Mouse (Mus musculus) liver, embryonic 16.5 days (tissue): Measurements from ENCODE around the gene Gm37240. TPM values are rescaled to one million over a fixed set of nuclear protein-coding genes. Genes with fewer than 3 reads are reported as not detected.

Source experiments
- ATAC-seq: fragments of 200-750 bp; cut with Nextera tagmentation; 2 replicates; pipeline ENCODE4 v1.8.0; 2017; ENCODE audit warnings: low read depth, mild to moderate bottlenecking, moderate number of reproducible peaks, moderate library complexity
- H3K27ac ChIP-seq: fragments of 300-500 bp; sonication (generic); 2 replicates; pipeline ENCODE4 v1.5.1; 2014; ENCODE audit warnings: mild to moderate bottlenecking, low read length
- H3K27me3 ChIP-seq: fragments of 300-500 bp; sonication (generic); 2 replicates; pipeline ENCODE4 v1.6.1; 2014; ENCODE audit warnings: low read depth, low read length, mixed read lengths; ENCODE audit not compliant: control insufficient read depth, insufficient read depth
- H3K36me3 ChIP-seq: fragments of 300-500 bp; sonication (generic); 2 replicates; pipeline ENCODE4 v1.6.1; 2014; ENCODE audit warnings: mild to moderate bottlenecking; ENCODE audit not compliant: control insufficient read depth, insufficient read depth
- H3K4me1 ChIP-seq: fragments of 300-500 bp; sonication (generic); 2 replicates; pipeline ENCODE4 v1.6.1; 2014; ENCODE audit warnings: low read depth, low read length, mixed read lengths; ENCODE audit not compliant: control insufficient read depth
- H3K4me2 ChIP-seq: fragments of 300-500 bp; sonication (generic); 2 replicates; pipeline ENCODE4 v1.6.1; 2014; ENCODE audit warnings: low read depth, low read length, mixed read lengths
- H3K4me3 ChIP-seq: fragments of 300-500 bp; sonication (generic); 2 replicates; pipeline ENCODE4 v1.5.1; 2014; ENCODE audit warnings: low read depth, mild to moderate bottlenecking, low read length
- H3K9ac ChIP-seq: fragments of 300-500 bp; sonication (generic); 2 replicates; pipeline ENCODE4 v1.6.1; 2014; ENCODE audit warnings: low read depth, low read length
- H3K9me3 ChIP-seq: fragments of 300-500 bp; sonication (generic); replicated peaks from 2 replicates; pipeline ENCODE4 v1.6.1; 2016; ENCODE audit warnings: low read length; ENCODE audit not compliant: control insufficient read depth
- WGBS: fragments of 180-500 bp; shearing (Covaris S2); extraction: QIAGEN DNeasy Blood & Tissue Kit; methylation state at CpG from one replicate; pipeline ENCODE4 v1.1.7; 2014; ENCODE audit not compliant: insufficient replicate concordance; 5-methylcytosine and 5-hydroxymethylcytosine counted together
- polyA plus RNA-seq: library from polyadenylated mRNA; unstranded; fragments of >200 nt; fragmentation: Nextera tagmentation; extraction: Ambion mirVana; gene quantifications from 2 replicates; pipeline ENCODE4 v1.2.1, GENCODE M21; 2015

Gene Gm37240
- polyA plus RNA-seq, 1 experiment from 2014 or later, result 0.65 TPM

- Histone ChIP-seq H3K4me2 (no peak overlapping the region), H3K9me3 (no peaks in the 10 kb centered on the region), H3K4me1 (no peaks in the 10 kb centered on the region), H3K36me3 (no peaks in the 10 kb centered on the region), H3K9ac (no peak overlapping the region), H3K4me3 (no peak overlapping the region), H3K27me3 (no peaks in the 10 kb centered on the region), H3K27ac (no peak overlapping the region)
- ATAC-seq, result no peak
Observed at GRCm38 (mm10) chr3:85842881-85843218, 44.5 kb downstream of the Gm37240 start.

GRCm38 (mm10) chr3:85842177-85842880, 45.0 kb downstream of the Gm37240 start:
- Histone ChIP-seq H3K4me1 (no peaks in the 10 kb centered on the region), H3K4me3 (no peak overlapping the region), H3K9ac (no peak overlapping the region), H3K36me3 (no peaks in the 10 kb centered on the region), H3K9me3 (no peaks in the 10 kb centered on the region), H3K27ac (no peak overlapping the region), H3K4me2 (no peak overlapping the region), H3K27me3 (no peaks in the 10 kb centered on the region)
- WGBS, result 36% methylated on average over 9 of the region's 9 CpGs
- ATAC-seq, result no peak

GRCm38 (mm10) chr3:85841454-85842176, 45.7 kb downstream of the Gm37240 start:
- no peak overlapping the region for H3K27ac ChIP-seq
- no peak overlapping the region for H3K9ac ChIP-seq
- H3K9me3 ChIP-seq, result no peaks in the 10 kb centered on the region
- no peaks in the 10 kb centered on the region for H3K4me1 ChIP-seq
- H3K27me3 ChIP-seq, result no peaks in the 10 kb centered on the region
- no peak overlapping the region for H3K4me3 ChIP-seq
- 41% methylated on average over 2 of the region's 2 CpGs for WGBS
- ATAC-seq, result no peak
- no peaks in the 10 kb centered on the region for H3K36me3 ChIP-seq
- no peak overlapping the region for H3K4me2 ChIP-seq

- Histone ChIP-seq H3K27ac (no peak overlapping the region), H3K27me3 (no peaks in the 10 kb centered on the region), H3K36me3 (no peaks in the 10 kb centered on the region), H3K4me3 (no peak overlapping the region), H3K4me1 (no peaks in the 10 kb centered on the region), H3K9me3 (no peaks in the 10 kb centered on the region), H3K4me2 (no peak overlapping the region), H3K9ac (no peak overlapping the region)
- no peak for ATAC-seq
- 53% methylated on average over 1 of the region's 1 CpGs for WGBS
Observed at GRCm38 (mm10) chr3:85833627-85834026, 53.7 kb downstream of the Gm37240 start.

GRCm38 (mm10) chr3:85832490-85833155, 54.7 kb downstream of the Gm37240 start:
- H3K36me3 ChIP-seq, result no peaks in the 10 kb centered on the region
- WGBS, result 68% methylated on average over 10 of the region's 10 CpGs

GRCm38 (mm10) chr3:85831785-85832184, 55.5 kb downstream of the Gm37240 start:
- ATAC-seq, result no peak
- H3K4me1 ChIP-seq, result no peaks in the 10 kb centered on the region
- no peak overlapping the region for H3K9ac ChIP-seq
- H3K27me3 ChIP-seq, result no peaks in the 10 kb centered on the region
- H3K36me3 ChIP-seq, result no peaks in the 10 kb centered on the region
- H3K4me3 ChIP-seq, result no peak overlapping the region
- WGBS, result 71% methylated on average over 1 of the region's 1 CpGs
- H3K9me3 ChIP-seq, result no peaks in the 10 kb centered on the region
- no peak overlapping the region for H3K4me2 ChIP-seq
- no peak overlapping the region for H3K27ac ChIP-seq

More at GRCm38 (mm10) chr3:85832490-85833155, 54.7 kb downstream of the Gm37240 start:
- Histone ChIP-seq H3K27me3 (no peaks in the 10 kb centered on the region), H3K9me3 (no peaks in the 10 kb centered on the region), H3K9ac (no peak overlapping the region), H3K4me1 (no peaks in the 10 kb centered on the region), H3K4me2 (no peak overlapping the region), H3K27ac (no peak overlapping the region), H3K4me3 (no peak overlapping the region)
- ATAC-seq, result no peak

GRCm38 (mm10) chr3:85829047-85829446, 58.3 kb downstream of the Gm37240 start:
- no peak overlapping the region for H3K4me2 ChIP-seq
- no peaks in the 10 kb centered on the region for H3K36me3 ChIP-seq
- no peaks in the 10 kb centered on the region for H3K27me3 ChIP-seq
- H3K9me3 ChIP-seq, result no peaks in the 10 kb centered on the region
- H3K4me1 ChIP-seq, result no peaks in the 10 kb centered on the region
- 59% methylated on average over 4 of the region's 4 CpGs for WGBS
- no peak for ATAC-seq
- no peak overlapping the region for H3K9ac ChIP-seq
- no peak overlapping the region for H3K4me3 ChIP-seq
- no peak overlapping the region for H3K27ac ChIP-seq

- Histone ChIP-seq H3K27ac (no peak overlapping the region), H3K27me3 (no peaks in the 10 kb centered on the region), H3K9ac (no peak overlapping the region), H3K4me1 (no peaks in the 10 kb centered on the region), H3K9me3 (no peaks in the 10 kb centered on the region), H3K36me3 (no peaks in the 10 kb centered on the region), H3K4me3 (no peak overlapping the region), H3K4me2 (no peak overlapping the region)
- WGBS, result 65% methylated on average over 6 of the region's 6 CpGs
- ATAC-seq, result no peak
Observed at GRCm38 (mm10) chr3:85827815-85828214, 59.5 kb downstream of the Gm37240 start.

- Histone ChIP-seq H3K9me3 (no peaks in the 10 kb centered on the region), H3K36me3 (no peaks in the 10 kb centered on the region), H3K4me2 (no peak overlapping the region), H3K9ac (no peak overlapping the region), H3K4me1 (no peaks in the 10 kb centered on the region), H3K27me3 (no peaks in the 10 kb centered on the region), H3K4me3 (no peak overlapping the region), H3K27ac (no peak overlapping the region)
- ATAC-seq, result no peak
- WGBS, result 55% methylated on average over 4 of the region's 4 CpGs
Observed at GRCm38 (mm10) chr3:85827283-85827682, 60.0 kb downstream of the Gm37240 start.
